Mouse (Mus musculus): ENCODE measurements around the gene Prr5l.
"Not testable (repeated sequence)": the region's sequence is repeated elsewhere in the genome, so short reads cannot be mapped to it uniquely, and the experiment has no call there.

Gene Prr5l

GRCm38 (mm10) chr2:101759523-101760277 lies 123.1 kb downstream of the Prr5l start:
- DNase-seq = no peak

GRCm38 (mm10) chr2:101757806-101758205 lies 125.0 kb downstream of the Prr5l start:
- DNase-seq = no peak

- no peak for DNase-seq
These were observed 126.6 kb downstream of the Prr5l start for GRCm38 (mm10) chr2:101756069-101756753.

GRCm38 (mm10) chr2:101754939-101755555 lies 127.8 kb downstream of the Prr5l start:
- DNase-seq = no peak

GRCm38 (mm10) chr2:101754428-101754827 lies 128.4 kb downstream of the Prr5l start:
- DNase-seq = no peak

GRCm38 (mm10) chr2:101752979-101753378 lies 129.8 kb downstream of the Prr5l start:
- DNase-seq = no peak

GRCm38 (mm10) chr2:101752402-101752801 lies 130.4 kb downstream of the Prr5l start:
- no peak for DNase-seq

GRCm38 (mm10) chr2:101751236-101751922 lies 131.4 kb downstream of the Prr5l start:
- no peak for DNase-seq

GRCm38 (mm10) chr2:101746537-101746936 lies 136.3 kb downstream of the Prr5l start:
- no peak for DNase-seq

GRCm38 (mm10) chr2:101745656-101746055 lies 137.2 kb downstream of the Prr5l start:
- not testable (repeated sequence) for DNase-seq

- DNase-seq = peak; percentile 30
These were observed 140.6 kb downstream of the Prr5l start for GRCm38 (mm10) chr2:101742072-101742860.

- no peak for DNase-seq
These were observed 141.2 kb downstream of the Prr5l start for GRCm38 (mm10) chr2:101741653-101742052.

- DNase-seq = no peak
These were observed 142.9 kb downstream of the Prr5l start for GRCm38 (mm10) chr2:101739914-101740313.

GRCm38 (mm10) chr2:101733564-101733963 lies 149.3 kb downstream of the Prr5l start:
- DNase-seq = no peak

GRCm38 (mm10) chr2:101732777-101733210 lies 150.0 kb downstream of the Prr5l start:
- no peak for DNase-seq

GRCm38 (mm10) chr2:101730972-101731371 lies 151.9 kb downstream of the Prr5l start:
- no peak for DNase-seq

GRCm38 (mm10) chr2:101729472-101729871 lies 153.4 kb downstream of the Prr5l start:
- DNase-seq = no peak

GRCm38 (mm10) chr2:101727787-101728186 lies 155.0 kb downstream of the Prr5l start:
- DNase-seq = no peak

GRCm38 (mm10) chr2:101723333-101723881 lies 159.4 kb downstream of the Prr5l start:
- no peak for DNase-seq

- no peak for DNase-seq
These were observed 160.2 kb downstream of the Prr5l start for GRCm38 (mm10) chr2:101722370-101723332.

- DNase-seq = no peak
These were observed 161.0 kb downstream of the Prr5l start for GRCm38 (mm10) chr2:101721835-101722234.

Measured in cerebellum, adult 9-11 months (tissue).